11 mouse cellular contexts compared by ENCODE assay signal in the genomic region with DNA sequence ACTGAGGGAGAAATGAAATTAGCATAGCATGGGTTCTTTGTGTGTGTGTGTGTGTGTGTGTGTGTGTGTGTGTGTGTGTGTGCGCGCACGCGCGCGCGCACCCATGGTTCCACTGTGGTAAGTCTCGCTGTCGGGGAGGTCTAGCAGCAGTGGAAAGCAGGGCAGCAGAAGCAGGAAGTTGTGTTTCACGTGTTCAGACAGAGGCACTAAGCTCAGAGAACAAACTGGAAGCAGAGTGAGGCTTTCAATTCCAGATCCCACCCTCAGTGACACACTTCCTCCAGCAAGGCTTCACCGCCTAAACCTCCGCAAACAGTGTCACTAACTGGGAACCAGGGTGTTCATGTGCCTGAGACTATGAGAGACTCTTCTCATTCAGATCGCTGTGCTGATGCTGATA. TPM values are rescaled to one million over a fixed set of nuclear protein-coding genes. Genes with fewer than 3 reads are reported as not detected.
DNase-seq lines count a peak whose midpoint lies in the region; ATAC-seq and TF ChIP-seq lines count a peak whose summit lies in the region.
"Had no signal": no experiment of that assay in that cellular context is flagged by ENCODE, and none has a peak within 500 bp of the region (broad histone marks: within the 10 kb centered on the region; RNA-seq: fewer than 3 reads in every experiment).

No protein-coding gene starts in this region.

- peaks cover 10% of the 10 kb centered on the region for H3K36me3 ChIP-seq in kidney, embryonic 15.5 days

- H3K4me1 ChIP-seq in kidney, embryonic 15.5 days, result peaks cover 26% of the 10 kb centered on the region

- no peak overlapping the region for H3K9ac ChIP-seq in kidney, embryonic 15.5 days

- no peak overlapping the region for H3K4me2 ChIP-seq in kidney, embryonic 15.5 days

- H3K4me3 ChIP-seq in gastrocnemius, adult 2 months, result no peak overlapping the region
- H3K4me3 ChIP-seq in kidney, embryonic 15.5 days (replicated peaks), result no peak overlapping the region
- H3K4me3 ChIP-seq: megakaryocyte, embryonic 14.5 days had no signal

- DNase-seq in gastrocnemius, adult 2 months, result no peak
- no peak for DNase-seq in gastrocnemius, postnatal 25 days
- peak; percentile 41 to 48 for DNase-seq in right cerebral cortex, postnatal 10 days (ENCODE audit: low spot score in 2 of 2)
- DNase-seq in right cerebral cortex, postnatal 4 days, result no peak
- no peak for DNase-seq in urinary bladder, adult 2 months (ENCODE audit: low spot score)
- DNase-seq in cerebellum, postnatal 25 days, result no peak

- no peak for TF ChIP-seq CTCF in gastrocnemius, adult 2 months (IDR thresholded peaks at IDR 0.05)

- peak; percentile 86 for ATAC-seq in monocyte, adult 5-6 weeks (replicated peaks; ENCODE audit: insufficient number of reproducible peaks, low FRiP score, low TSS enrichment, poor library complexity, severe bottlenecking)
- ATAC-seq in kidney, embryonic 15.5 days (replicated peaks; ENCODE audit: low FRiP score), result no peak

- intact Hi-C loops in gastrocnemius, adult 2 months (cut with DNase I), result no loop called here

- H3K9me3 ChIP-seq in kidney, embryonic 15.5 days (replicated peaks), result no peaks in the 10 kb centered on the region
- H3K9me3 ChIP-seq: megakaryocyte, embryonic 14.5 days had no signal

- no peaks in the 10 kb centered on the region for H3K27me3 ChIP-seq in kidney, embryonic 15.5 days
- H3K27me3 ChIP-seq: megakaryocyte, embryonic 14.5 days had no signal

- H3K27ac ChIP-seq in gastrocnemius, adult 2 months, result peak overlapping the region; percentile 16; the same call in 1 of the 2 replicates
- H3K27ac ChIP-seq in kidney, embryonic 15.5 days, result no peak overlapping the region

- 85% methylated on average over 13 of the region's 13 CpGs for WGBS in kidney, embryonic 15.5 days

RNA-seq across cellular contexts. Expression of a gene that starts 25.0 kb away (rescaled TPM):
- not detected for total RNA-seq in gastrocnemius, adult 2 months (2021)
- total RNA-seq in gastrocnemius, postnatal 25 days (2021), result not detected
- not detected in 3 replicates for total RNA-seq in monocyte, adult 5-6 weeks (2017)
- 0.07 TPM in 1 of 2 replicates, not detected in the other for polyA plus RNA-seq in urinary bladder, adult 2 months (2012; rRNA removed)
- polyA plus RNA-seq in kidney, embryonic 15.5 days (2015; fragmentation: Nextera tagmentation; extraction: Ambion mirVana), result not detected in 2 replicates
- total RNA-seq: layer of hippocampus, adult 8-10 months had no signal
- polyA plus RNA-seq: C2C12 had no signal

RNA-seq across cellular contexts. Expression of a gene that starts 44.5 kb away (rescaled TPM):
- total RNA-seq in gastrocnemius, adult 2 months (2021), result under 1 TPM; 0.17 to 0.41 TPM
- total RNA-seq in gastrocnemius, postnatal 25 days (2021), result under 1 TPM; 0.38 to 0.43 TPM
- total RNA-seq in monocyte, adult 5-6 weeks (2017), result 14.6 to 34.3 TPM (median 25.6 TPM) in 3 replicates
- polyA plus RNA-seq in urinary bladder, adult 2 months (2012; rRNA removed), result 2.4 and 3.2 TPM in 2 replicates
- polyA plus RNA-seq in kidney, embryonic 15.5 days (2015; fragmentation: Nextera tagmentation; extraction: Ambion mirVana), result 4.1 and 4.9 TPM in 2 replicates

Comparison
In these comparisons a context has a peak if more than half of its experiments do, and no peak if none do; other contexts are left out.
1. DNase-seq: peak in right cerebral cortex, postnatal 10 days (2 of 2); none in gastrocnemius, adult 2 months (single experiment), gastrocnemius, postnatal 25 days (single experiment), right cerebral cortex, postnatal 4 days (single experiment), urinary bladder, adult 2 months (single experiment) and cerebellum, postnatal 25 days (0 of 2).
2. RNA of a gene that starts 44.5 kb away (total RNA-seq): 14.6 to 34.3 TPM in monocyte, adult 5-6 weeks; 0.38 to 0.43 TPM in gastrocnemius, postnatal 25 days and 0.17 to 0.41 TPM in gastrocnemius, adult 2 months; every median in the first group is over 10 times any median in the second.